Mouse (Mus musculus) thymus, adult 2 months (tissue): Measurements from ENCODE around the gene Aldh1b1.

Source experiments
- CTCF ChIP-seq: fragments of 200-500 bp; IDR thresholded peaks from 2 replicates; pipeline ENCODE4 v1.5.1; 2012; ENCODE audit warnings: mild to moderate bottlenecking, control low read depth, low read length, moderate library complexity, borderline replicate concordance; ENCODE audit not compliant: control insufficient read depth, poor library complexity, insufficient read depth; ENCODE audit errors: extremely low read depth
- POLR2A ChIP-seq: fragments of 200-500 bp; IDR thresholded peaks from 2 replicates; pipeline ENCODE4 v1.6.1; 2012; ENCODE audit warnings: mild to moderate bottlenecking, low read length, control low read depth, moderate library complexity; ENCODE audit not compliant: control insufficient read depth, poor library complexity, insufficient read depth; ENCODE audit errors: extremely low read depth

- TF ChIP-seq CTCF (no peak), POLR2A (no peak)
Observed at GRCm38 (mm10) chr4:45754171-45754570, 44.7 kb upstream of the Aldh1b1 start.
